Comparison of ENCODE assay signal across 17 mouse cellular contexts in the genomic region with DNA sequence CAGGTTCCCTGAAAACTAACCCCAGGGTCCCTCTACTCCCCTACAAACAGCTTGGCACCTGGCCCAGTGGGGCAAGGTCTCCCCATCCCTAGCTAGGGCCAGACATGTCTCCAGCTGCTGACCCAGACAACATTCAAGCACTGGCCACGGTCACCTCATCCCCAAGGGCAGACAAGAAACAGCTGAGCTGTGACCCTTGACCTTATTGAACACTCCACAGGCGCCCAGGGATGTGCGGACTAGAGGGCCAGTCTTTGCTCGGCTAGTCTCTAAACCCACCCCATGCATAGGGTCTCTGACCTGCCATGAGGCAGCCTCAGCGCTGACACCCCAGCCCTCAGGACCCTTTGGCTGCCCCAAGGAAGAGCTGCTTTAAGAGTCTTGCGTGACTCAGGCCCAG. TPM values are rescaled to one million over a fixed set of nuclear protein-coding genes. Genes with fewer than 3 reads are reported as not detected.
A peak's percentile ranks its signal among the peaks of the same experiment; 100 is the strongest.
DNase-seq lines count a peak whose midpoint lies in the region; ATAC-seq and TF ChIP-seq lines count a peak whose summit lies in the region.
"Had no signal": no experiment of that assay in that cellular context is flagged by ENCODE, and none has a peak within 500 bp of the region (broad histone marks: within the 10 kb centered on the region; RNA-seq: fewer than 3 reads in every experiment).

No protein-coding gene starts in this region.

- TF ChIP-seq POLR2A in kidney, adult 2 months (IDR thresholded peaks at IDR 0.05; ENCODE audit: low read depth, low read length): no peak

- no peak for TF ChIP-seq CTCF in kidney, adult 2 months (conservative IDR thresholded peaks at IDR 0.05; ENCODE audit: insufficient read depth, insufficient read length, low read depth, low read length)

- WGBS in kidney, adult 2 months: 42% methylated on average over 6 of the region's 6 CpGs
- WGBS in midbrain, embryonic 11.5 days: 38% methylated on average over 6 of the region's 6 CpGs
- WGBS in midbrain, embryonic 16.5 days: 49% methylated on average over 6 of the region's 6 CpGs
- WGBS in limb, embryonic 12.5 days: 19% methylated on average over 6 of the region's 6 CpGs

- no peaks in the 10 kb centered on the region for H3K9me3 ChIP-seq in midbrain, embryonic 11.5 days (ENCODE audit: control insufficient read depth, low read length)
- no peaks in the 10 kb centered on the region for H3K9me3 ChIP-seq in midbrain, embryonic 16.5 days (replicated peaks; ENCODE audit: control insufficient read depth, low read length, poor library complexity, severe bottlenecking)
- no peaks in the 10 kb centered on the region for H3K9me3 ChIP-seq in limb, embryonic 12.5 days
- H3K9me3 ChIP-seq: hindbrain, embryonic 15.5 days; liver, embryonic 13.5 days; midbrain, embryonic 13.5 days had no signal

- H3K4me3 ChIP-seq in kidney, adult 2 months (ENCODE audit: insufficient read depth, low read depth, low read length): no peak overlapping the region
- no peak overlapping the region for H3K4me3 ChIP-seq in midbrain, embryonic 11.5 days (ENCODE audit: low read depth, low read length)
- H3K4me3 ChIP-seq in midbrain, embryonic 16.5 days (ENCODE audit: low read depth, low read length): no peak overlapping the region
- H3K4me3 ChIP-seq in limb, embryonic 12.5 days (replicated peaks): 0 out of 2 replicates have a peak overlapping the region, but pooled peaks have one; percentile 3
- H3K4me3 ChIP-seq: hindbrain, embryonic 15.5 days; liver, embryonic 13.5 days; midbrain, embryonic 13.5 days had no signal

- no peaks in the 10 kb centered on the region for H3K36me3 ChIP-seq in kidney, adult 2 months (ENCODE audit: control insufficient read depth, insufficient read depth, low read length)
- H3K36me3 ChIP-seq in midbrain, embryonic 11.5 days (ENCODE audit: control insufficient read depth, insufficient read depth, low read length): no peaks in the 10 kb centered on the region
- no peaks in the 10 kb centered on the region for H3K36me3 ChIP-seq in midbrain, embryonic 16.5 days (ENCODE audit: control insufficient read depth, insufficient read depth, low read length)
- H3K36me3 ChIP-seq in limb, embryonic 12.5 days: peaks cover 15% of the 10 kb centered on the region
- H3K36me3 ChIP-seq: hindbrain, embryonic 15.5 days; liver, embryonic 13.5 days; midbrain, embryonic 13.5 days had no signal

- 0 out of 2 replicates have a peak overlapping the region, but pooled peaks have one; percentile 19 for H3K27ac ChIP-seq in kidney, adult 2 months (ENCODE audit: insufficient read depth, low read depth, low read length)
- no peak overlapping the region for H3K27ac ChIP-seq in midbrain, embryonic 11.5 days (ENCODE audit: low read depth, low read length)
- H3K27ac ChIP-seq in midbrain, embryonic 16.5 days (ENCODE audit: low read length): no peak overlapping the region
- H3K27ac ChIP-seq in limb, embryonic 12.5 days: peak overlapping the region; percentile 97
- H3K27ac ChIP-seq: hindbrain, embryonic 15.5 days; liver, embryonic 13.5 days; midbrain, embryonic 13.5 days had no signal

- no peak overlapping the region for H3K9ac ChIP-seq in midbrain, embryonic 11.5 days (ENCODE audit: low read length)
- H3K9ac ChIP-seq in midbrain, embryonic 16.5 days (ENCODE audit: low read depth, low read length): no peak overlapping the region
- H3K9ac ChIP-seq in limb, embryonic 12.5 days (replicated peaks): no peak overlapping the region
- H3K9ac ChIP-seq: hindbrain, embryonic 15.5 days; liver, embryonic 13.5 days; midbrain, embryonic 13.5 days had no signal

- peak; percentile 44 for DNase-seq in kidney, adult 2 months
- no peak for DNase-seq in kidney, adult 11 months
- peak; percentile 69 for DNase-seq in midbrain, embryonic 11.5 days (ENCODE audit: low spot score, missing footprints)
- no peak for DNase-seq in thymus, postnatal 14 days
- DNase-seq in spleen, adult 18-20 months: no peak
- DNase-seq: adrenal gland, postnatal 25 days; cerebellum, adult 18-20 months; liver, embryonic 13.5 days; right cerebral cortex, postnatal 4 days; thymus, adult 2 months had no signal

- no peak overlapping the region for H3K4me2 ChIP-seq in midbrain, embryonic 11.5 days
- no peak overlapping the region for H3K4me2 ChIP-seq in midbrain, embryonic 16.5 days (ENCODE audit: low read length)
- H3K4me2 ChIP-seq in limb, embryonic 12.5 days: peak overlapping the region; percentile 31
- H3K4me2 ChIP-seq: hindbrain, embryonic 15.5 days; liver, embryonic 13.5 days; midbrain, embryonic 13.5 days had no signal

- H3K4me1 ChIP-seq in kidney, adult 2 months (ENCODE audit: control insufficient read depth, insufficient read depth, low read length): 0 out of 2 replicates have a peak, but pooled peaks cover 3% of the 10 kb centered on the region
- H3K4me1 ChIP-seq in midbrain, embryonic 11.5 days (ENCODE audit: control insufficient read depth, insufficient read depth, low read length): 0 out of 2 replicates have a peak, but pooled peaks cover 5% of the 10 kb centered on the region
- H3K4me1 ChIP-seq in midbrain, embryonic 16.5 days (ENCODE audit: control insufficient read depth, insufficient read depth, low read length): no peaks in the 10 kb centered on the region
- H3K4me1 ChIP-seq in limb, embryonic 12.5 days (replicated peaks): peaks cover 85% of the 10 kb centered on the region
- H3K4me1 ChIP-seq: hindbrain, embryonic 15.5 days; midbrain, embryonic 13.5 days had no signal

- ATAC-seq in midbrain, embryonic 11.5 days (ENCODE audit: low FRiP score): no peak
- no peak for ATAC-seq in midbrain, embryonic 16.5 days
- ATAC-seq in limb, embryonic 12.5 days (ENCODE audit: insufficient number of reproducible peaks, insufficient read depth, low FRiP score, low TSS enrichment, low read depth): peak; percentile 20; the same call in 1 of the 2 replicates
- no peak for ATAC-seq in cerebellum, adult (ENCODE audit: insufficient number of reproducible peaks, low FRiP score, low TSS enrichment)
- ATAC-seq: CD4-positive, CD25-positive, alpha-beta regulatory T cell, adult 4 months; midbrain, embryonic 13.5 days; Patski had no signal

- H3K27me3 ChIP-seq in kidney, adult 2 months (replicated peaks; ENCODE audit: control insufficient read depth, insufficient read depth, low read length): no peaks in the 10 kb centered on the region
- no peaks in the 10 kb centered on the region; the same call in 1 of the 2 replicates for H3K27me3 ChIP-seq in midbrain, embryonic 11.5 days (ENCODE audit: control insufficient read depth, insufficient read depth, low read length)
- H3K27me3 ChIP-seq in midbrain, embryonic 16.5 days (ENCODE audit: control insufficient read depth, insufficient read depth, low read depth, low read length): peaks cover 5% of the 10 kb centered on the region; the same call in 1 of the 2 replicates
- no peaks in the 10 kb centered on the region for H3K27me3 ChIP-seq in limb, embryonic 12.5 days

RNA-seq across cellular contexts. Expression of gene Tmem119, which starts 11.7 kb away (rescaled TPM):
- polyA plus RNA-seq in kidney, adult 2 months (2012; rRNA removed): 14.8 and 19.0 TPM in 2 replicates
- 9.9 and 10.9 TPM in 2 replicates for polyA plus RNA-seq in midbrain, embryonic 11.5 days (2014; fragmentation: Nextera tagmentation; extraction: Ambion mirVana)
- polyA plus RNA-seq in midbrain, embryonic 16.5 days (2015; fragmentation: Nextera tagmentation; extraction: Ambion mirVana): 4.8 and 5.0 TPM in 2 replicates
- 236 and 242 TPM in 2 replicates for polyA plus RNA-seq in limb, embryonic 12.5 days (2016; fragmentation: Nextera tagmentation; extraction: Ambion mirVana)
- polyA plus RNA-seq: CD4-positive, CD25-positive, alpha-beta regulatory T cell, adult 4 months; Patski had no signal

RNA-seq across cellular contexts. Expression of gene Iscu, which starts 16.1 kb away (rescaled TPM):
- polyA plus RNA-seq in kidney, adult 2 months (2012; rRNA removed): 355 and 370 TPM in 2 replicates
- 117 and 121 TPM in 2 replicates for polyA plus RNA-seq in midbrain, embryonic 11.5 days (2014; fragmentation: Nextera tagmentation; extraction: Ambion mirVana)
- 77.8 and 84.5 TPM in 2 replicates for polyA plus RNA-seq in midbrain, embryonic 16.5 days (2015; fragmentation: Nextera tagmentation; extraction: Ambion mirVana)
- polyA plus RNA-seq in limb, embryonic 12.5 days (2016; fragmentation: Nextera tagmentation; extraction: Ambion mirVana): 117 and 128 TPM in 2 replicates

RNA-seq across cellular contexts. Expression of gene Sart3, which starts 16.3 kb away (rescaled TPM):
- polyA plus RNA-seq in kidney, adult 2 months (2012; rRNA removed): 13.4 TPM in 2 replicates
- 49.6 and 55.2 TPM in 2 replicates for polyA plus RNA-seq in midbrain, embryonic 11.5 days (2014; fragmentation: Nextera tagmentation; extraction: Ambion mirVana)
- 39.8 and 47.5 TPM in 2 replicates for polyA plus RNA-seq in midbrain, embryonic 16.5 days (2015; fragmentation: Nextera tagmentation; extraction: Ambion mirVana)
- 87.9 and 91.5 TPM in 2 replicates for polyA plus RNA-seq in limb, embryonic 12.5 days (2016; fragmentation: Nextera tagmentation; extraction: Ambion mirVana)

RNA-seq across cellular contexts. Expression of gene Selplg, which starts 43.8 kb away (rescaled TPM):
- polyA plus RNA-seq in kidney, adult 2 months (2012; rRNA removed): 9.6 and 20.5 TPM in 2 replicates
- 1.3 TPM in 2 replicates for polyA plus RNA-seq in midbrain, embryonic 11.5 days (2014; fragmentation: Nextera tagmentation; extraction: Ambion mirVana)
- polyA plus RNA-seq in midbrain, embryonic 16.5 days (2015; fragmentation: Nextera tagmentation; extraction: Ambion mirVana): 1.6 and 2.0 TPM in 2 replicates
- 1.4 and 1.8 TPM in 2 replicates for polyA plus RNA-seq in limb, embryonic 12.5 days (2016; fragmentation: Nextera tagmentation; extraction: Ambion mirVana)

RNA-seq across cellular contexts. Expression of gene Ficd, which starts 53.0 kb away (rescaled TPM):
- polyA plus RNA-seq in kidney, adult 2 months (2012; rRNA removed): 6.7 and 7.1 TPM in 2 replicates
- 3.3 TPM in 2 replicates for polyA plus RNA-seq in midbrain, embryonic 11.5 days (2014; fragmentation: Nextera tagmentation; extraction: Ambion mirVana)
- 9.4 and 10.9 TPM in 2 replicates for polyA plus RNA-seq in midbrain, embryonic 16.5 days (2015; fragmentation: Nextera tagmentation; extraction: Ambion mirVana)
- polyA plus RNA-seq in limb, embryonic 12.5 days (2016; fragmentation: Nextera tagmentation; extraction: Ambion mirVana): 3.8 and 5.0 TPM in 2 replicates

Comparison
In these comparisons a context has a peak if more than half of its experiments do, and no peak if none do; other contexts are left out.
1. DNase-seq: peak in kidney, adult 2 months (single experiment) and midbrain, embryonic 11.5 days (single experiment); none in kidney, adult 11 months (single experiment), thymus, postnatal 14 days (single experiment) and spleen, adult 18-20 months (0 of 2).
2. H3K27ac ChIP-seq: peak in kidney, adult 2 months (single experiment) and limb, embryonic 12.5 days (single experiment); none in midbrain, embryonic 11.5 days (single experiment) and midbrain, embryonic 16.5 days (single experiment).
3. RNA of gene Tmem119, which starts 11.7 kb away (polyA plus RNA-seq): 236 to 242 TPM in limb, embryonic 12.5 days; 14.8 to 19.0 TPM in kidney, adult 2 months, 9.9 to 10.9 TPM in midbrain, embryonic 11.5 days and 4.8 to 5.0 TPM in midbrain, embryonic 16.5 days; every median in the first group is over 10 times any median in the second.